Mouse (Mus musculus): ENCODE measurements around the gene Mlx. TPM values are rescaled to one million over a fixed set of nuclear protein-coding genes. Genes with fewer than 3 reads are reported as not detected.

Mlx gene
- total RNA-seq (2021): 10 to 100 TPM; 47.1 to 53.0 TPM

- intact Hi-C loops (cut with DNase I): loop anchor here (2.0 kb wide), 1 partner anchor 32 kb away; the partner anchor contains the start of genes Retreg3 and Tubg1
- peak; percentile 93 to 97 for DNase-seq (ENCODE audit: low spot score in 2 of 2)
These were observed at the start of gene Mlx for GRCm38 (mm10) chr11:101086756-101087681. Mlx (plus strand) TSS chr11:101087277.

DNA sequence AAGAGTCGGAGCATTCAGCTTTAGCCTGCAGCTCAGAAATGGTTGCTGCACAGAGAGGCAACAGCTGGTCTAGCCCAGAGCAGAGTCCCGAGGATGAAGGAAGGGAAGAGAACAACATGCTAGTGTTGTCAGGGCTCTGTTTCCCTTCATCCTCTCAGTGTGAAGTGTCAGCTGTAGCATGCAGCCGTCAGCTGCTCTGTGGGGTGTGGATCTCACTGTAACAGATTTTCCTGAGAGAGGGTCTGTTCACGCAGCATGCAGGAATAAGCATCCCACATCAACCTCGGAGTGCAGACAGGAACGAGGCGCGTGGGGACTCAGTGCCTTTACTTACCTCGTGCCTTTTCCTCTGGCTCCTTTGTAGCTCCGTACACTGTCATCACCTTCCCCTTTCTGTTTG is 49.3 kb upstream of the Mlx start:
- DNase-seq (ENCODE audit: low spot score in 2 of 2): no peak
- intact Hi-C loops (cut with DNase I): no loop called here

- intact Hi-C loops (cut with DNase I): loop anchor here (5.0 kb wide), 1 partner anchor 34 kb away; no protein-coding TSS in a partner anchor
- no peak for DNase-seq (ENCODE audit: low spot score in 2 of 2)
These were observed 41.3 kb upstream of the Mlx start for GRCm38 (mm10) chr11:101045826-101046225.

DNA sequence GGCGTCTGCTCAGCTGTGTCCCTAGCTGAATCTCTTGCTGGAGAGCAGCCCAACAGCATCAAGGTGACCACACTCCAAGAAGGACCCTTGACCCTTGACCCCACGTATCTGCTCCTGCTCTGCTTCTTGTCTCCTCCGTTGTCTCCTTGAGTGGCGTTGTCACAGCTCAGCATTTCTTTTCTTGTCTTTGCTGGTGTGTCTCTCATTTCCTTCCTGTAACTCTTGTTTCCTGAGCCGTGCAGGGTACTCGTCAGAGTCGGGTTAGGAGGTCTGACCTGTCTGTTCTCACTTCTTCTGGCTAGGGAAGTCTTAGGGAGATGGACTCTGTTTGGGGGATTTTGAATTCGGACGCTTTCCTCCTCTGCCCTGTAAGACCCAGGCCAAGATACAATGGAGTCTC is 40.6 kb upstream of the Mlx start:
- intact Hi-C loops (cut with DNase I): loop anchor here (5.0 kb wide), 1 partner anchor 34 kb away; no protein-coding TSS in a partner anchor
- DNase-seq (ENCODE audit: low spot score in 2 of 2): no peak

GRCm38 (mm10) chr11:101047502-101047901 is 39.6 kb upstream of the Mlx start:
- intact Hi-C loops (cut with DNase I): loop anchor here (5.0 kb wide), 1 partner anchor 35 kb away; no protein-coding TSS in a partner anchor
- DNase-seq (ENCODE audit: low spot score in 2 of 2): no peak

DNA sequence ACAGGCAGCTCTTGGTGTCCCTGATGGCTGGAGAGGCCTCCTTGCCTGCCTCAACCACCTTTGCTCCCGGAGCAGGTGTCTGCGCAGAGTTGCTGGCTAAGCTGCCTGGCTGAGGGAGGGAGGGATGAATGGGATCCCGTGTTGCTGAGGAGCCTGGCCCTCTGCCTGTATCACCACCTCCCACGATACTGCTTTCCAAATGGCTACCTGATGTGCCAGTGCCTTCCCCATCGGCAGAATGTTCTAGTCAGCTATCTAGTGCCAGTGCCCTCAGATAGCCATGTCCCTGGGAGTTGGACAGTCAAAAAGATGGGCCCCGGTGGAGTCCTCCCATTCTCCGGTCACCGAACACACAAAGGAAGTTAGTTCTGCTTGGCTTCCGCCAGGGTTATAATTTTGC is 36.7 kb upstream of the Mlx start:
- DNase-seq (ENCODE audit: low spot score in 2 of 2): peak in 1 of 2 experiments; percentile 68
- intact Hi-C loops (cut with DNase I): no loop called here

DNA sequence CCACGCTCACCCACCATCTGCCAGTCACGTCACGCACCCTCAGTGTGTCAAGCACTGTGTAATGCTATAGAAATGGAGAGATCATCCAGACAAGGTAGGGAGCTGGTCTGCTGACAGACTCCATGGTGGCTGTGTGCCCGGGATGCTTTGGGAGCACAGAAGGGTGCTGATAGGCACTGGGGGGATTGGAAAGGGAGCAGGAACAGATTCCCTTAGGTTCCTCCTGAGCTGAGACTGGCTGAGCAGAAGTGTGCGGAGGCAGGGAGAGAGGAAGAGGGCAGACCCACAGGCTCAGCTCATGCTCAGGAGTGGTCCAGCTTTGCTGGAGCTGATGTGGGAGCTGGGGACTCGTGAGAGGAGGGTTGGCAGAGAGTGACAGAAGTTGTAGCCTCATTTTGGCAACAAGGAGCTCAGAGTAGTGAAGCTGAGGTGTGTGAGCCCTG is 36.0 kb upstream of the Mlx start:
- peak in 1 of 2 experiments; percentile 78 for DNase-seq (ENCODE audit: low spot score in 2 of 2)
- intact Hi-C loops (cut with DNase I): loop anchor here (1.0 kb wide), 1 partner anchor 9 kb away; no protein-coding TSS in a partner anchor

GRCm38 (mm10) chr11:101051617-101052016 is 35.5 kb upstream of the Mlx start:
- intact Hi-C loops (cut with DNase I): loop anchor here (1.0 kb wide), 1 partner anchor 9 kb away; no protein-coding TSS in a partner anchor
- DNase-seq (ENCODE audit: low spot score in 2 of 2): no peak

GRCm38 (mm10) chr11:101052751-101053473 is 34.2 kb upstream of the Mlx start:
- peak in 1 of 2 experiments; percentile 62 for DNase-seq (ENCODE audit: low spot score in 2 of 2)
- intact Hi-C loops (cut with DNase I): no loop called here

DNA sequence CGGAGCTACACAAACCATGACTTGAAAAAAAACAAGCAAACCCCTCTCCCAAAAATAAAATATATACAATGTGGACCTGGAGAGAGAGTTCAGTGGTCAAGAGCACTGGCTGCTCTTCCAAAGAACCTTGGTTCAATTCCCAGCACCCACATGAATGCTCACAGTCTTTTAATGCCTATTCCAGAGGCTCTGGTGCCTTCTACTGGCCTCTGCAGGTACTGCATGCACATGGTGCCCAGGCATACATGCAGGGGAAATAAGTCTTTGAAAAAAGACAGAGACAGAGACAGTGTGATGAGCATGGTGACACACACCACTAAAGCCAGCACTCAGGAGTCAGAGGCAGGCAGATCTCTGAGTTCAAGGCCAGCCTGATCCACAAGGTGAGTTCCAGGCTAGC is 33.1 kb upstream of the Mlx start:
- no peak for DNase-seq (ENCODE audit: low spot score in 2 of 2)
- intact Hi-C loops (cut with DNase I): no loop called here

DNA sequence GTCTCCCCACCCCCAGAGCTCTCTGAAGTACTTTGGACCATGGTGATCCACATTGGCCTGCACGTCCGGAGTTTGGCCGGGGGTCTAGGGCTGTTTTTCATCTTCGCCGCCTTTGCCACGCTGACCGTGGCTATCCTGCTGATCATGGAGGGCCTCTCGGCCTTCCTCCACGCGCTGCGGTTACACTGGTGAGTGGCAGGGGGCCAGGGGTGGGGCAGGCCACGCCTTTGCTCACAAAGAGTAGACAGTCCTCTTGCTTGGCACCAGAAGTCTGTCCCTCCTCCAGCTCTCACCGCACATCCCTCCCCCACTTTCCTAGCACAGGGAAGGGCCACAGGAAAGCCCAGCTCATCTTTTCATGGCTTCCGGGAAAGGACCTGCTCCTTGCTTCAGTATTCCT is 31.7 kb upstream of the Mlx start:
- no peak for DNase-seq (ENCODE audit: low spot score in 2 of 2)
- intact Hi-C loops (cut with DNase I): no loop called here

GRCm38 (mm10) chr11:101056885-101057284 is 30.2 kb upstream of the Mlx start:
- DNase-seq (ENCODE audit: low spot score in 2 of 2): peak in 1 of 2 experiments; percentile 47
- intact Hi-C loops (cut with DNase I): no loop called here

- peak; percentile 82 to 85 for DNase-seq (ENCODE audit: low spot score in 2 of 2)
- intact Hi-C loops (cut with DNase I): loop anchor here (2.0 kb wide), 1 partner anchor 75 kb away; no protein-coding TSS in a partner anchor
These were observed 29.2 kb upstream of the Mlx start for GRCm38 (mm10) chr11:101057860-101058259.

DNA sequence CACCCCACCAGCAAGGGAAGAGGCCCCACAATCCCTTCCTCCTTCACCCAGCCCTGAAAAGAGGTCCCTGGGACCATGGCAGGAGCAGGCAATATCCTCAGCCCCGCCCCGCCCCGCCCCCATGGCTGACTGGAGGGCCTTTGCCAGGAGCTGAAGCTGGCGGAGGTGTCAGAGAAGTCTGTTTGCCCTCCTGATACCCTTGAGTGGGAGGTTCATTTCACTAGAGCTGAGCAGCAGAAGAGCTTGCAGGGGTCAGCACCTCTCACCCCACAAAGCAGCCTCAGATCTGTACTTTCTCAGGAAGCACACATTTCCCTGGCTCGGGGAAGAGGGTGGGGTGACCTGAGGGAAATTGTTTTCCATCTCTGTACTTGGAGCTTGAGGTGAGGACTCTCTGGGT is 28.4 kb upstream of the Mlx start:
- intact Hi-C loops (cut with DNase I): loop anchor here (2.0 kb wide), 1 partner anchor 76 kb away; no protein-coding TSS in a partner anchor
- DNase-seq (ENCODE audit: low spot score in 2 of 2): no peak

- intact Hi-C loops (cut with DNase I): loop anchor here (2.0 kb wide), 1 partner anchor 77 kb away; no protein-coding TSS in a partner anchor
- no peak for DNase-seq (ENCODE audit: low spot score in 2 of 2)
These were observed 27.6 kb upstream of the Mlx start for GRCm38 (mm10) chr11:101059473-101059872.

DNA sequence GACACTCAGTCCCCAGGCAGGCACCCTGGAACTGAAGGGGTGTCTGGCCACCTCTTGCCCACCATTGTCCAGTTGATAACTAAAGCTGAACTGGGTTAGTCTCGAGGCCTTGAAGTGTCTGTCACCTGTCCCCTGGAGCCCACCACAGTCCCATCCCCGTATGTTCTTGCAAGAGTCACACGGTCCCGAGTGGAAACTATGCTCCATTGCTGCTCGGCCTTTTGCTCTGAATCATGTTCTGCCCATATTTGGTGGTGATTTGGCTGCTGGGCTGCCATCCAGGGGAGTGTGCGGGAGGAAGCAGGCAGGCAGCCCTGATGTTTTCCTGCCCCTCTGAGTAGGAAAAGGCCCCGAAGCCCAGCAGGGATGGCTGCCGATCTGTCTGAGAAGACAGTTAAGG is 27.0 kb upstream of the Mlx start:
- DNase-seq (ENCODE audit: low spot score in 2 of 2): peak in 1 of 2 experiments; percentile 79
- intact Hi-C loops (cut with DNase I): loop anchor here (1.0 kb wide), 1 partner anchor 9 kb away; no protein-coding TSS in a partner anchor

DNA sequence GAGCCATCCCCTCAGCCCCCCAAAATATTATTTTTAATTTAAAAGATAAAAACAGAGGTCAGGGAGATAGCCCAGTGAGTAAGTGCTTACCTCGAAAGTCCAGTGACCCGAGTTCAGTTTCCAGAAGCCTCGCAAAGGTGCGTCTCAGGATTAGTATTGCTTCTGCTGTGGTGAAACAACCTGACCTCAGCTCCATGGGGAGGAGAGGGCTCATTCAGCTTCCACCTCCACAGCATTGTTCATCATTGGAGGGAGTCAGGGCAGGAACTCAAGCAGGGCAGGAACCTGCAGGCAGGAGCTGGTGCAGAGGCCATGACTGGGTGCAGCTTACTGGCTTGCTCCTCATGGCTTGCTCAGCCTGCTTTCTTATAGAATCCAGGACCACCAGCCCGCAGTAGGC is 26.0 kb upstream of the Mlx start:
- DNase-seq (ENCODE audit: low spot score in 2 of 2): no peak
- intact Hi-C loops (cut with DNase I): no loop called here

DNA sequence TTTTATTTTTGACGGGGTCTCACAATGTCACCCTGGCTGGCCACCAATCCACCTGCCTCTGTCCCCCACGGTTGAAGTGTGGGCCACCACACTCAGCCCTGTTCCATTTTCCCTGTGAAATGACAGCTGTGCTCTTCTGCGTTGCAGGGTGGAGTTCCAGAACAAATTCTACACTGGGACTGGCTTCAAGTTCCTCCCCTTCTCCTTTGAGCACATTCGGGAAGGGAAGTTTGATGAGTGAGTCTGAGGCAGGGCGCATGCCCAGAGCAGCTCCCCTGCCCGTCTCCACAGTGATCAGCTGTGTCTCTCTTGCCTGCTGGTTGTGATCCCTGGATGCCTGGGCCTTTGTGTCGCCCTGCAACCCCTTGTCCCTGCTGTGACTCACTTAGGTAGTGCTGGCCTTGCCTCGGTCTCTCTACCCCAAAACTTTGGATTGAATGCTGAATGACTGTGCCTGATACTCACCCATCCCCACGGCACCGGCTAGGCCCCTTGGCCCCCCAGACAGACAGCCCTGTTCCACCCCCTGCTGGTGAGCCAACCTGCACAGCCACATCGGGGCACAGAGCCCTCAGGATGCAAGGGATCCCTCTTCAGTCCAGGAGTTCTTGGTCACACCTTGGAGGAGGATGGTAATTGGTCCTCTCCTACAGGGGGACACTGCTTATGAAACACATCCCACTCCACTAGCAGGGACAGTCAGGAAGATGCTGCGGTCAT is 24.8 kb upstream of the Mlx start:
- peak in 1 of 2 experiments; percentile 72 for DNase-seq (ENCODE audit: low spot score in 2 of 2)
- intact Hi-C loops (cut with DNase I): no loop called here

DNA sequence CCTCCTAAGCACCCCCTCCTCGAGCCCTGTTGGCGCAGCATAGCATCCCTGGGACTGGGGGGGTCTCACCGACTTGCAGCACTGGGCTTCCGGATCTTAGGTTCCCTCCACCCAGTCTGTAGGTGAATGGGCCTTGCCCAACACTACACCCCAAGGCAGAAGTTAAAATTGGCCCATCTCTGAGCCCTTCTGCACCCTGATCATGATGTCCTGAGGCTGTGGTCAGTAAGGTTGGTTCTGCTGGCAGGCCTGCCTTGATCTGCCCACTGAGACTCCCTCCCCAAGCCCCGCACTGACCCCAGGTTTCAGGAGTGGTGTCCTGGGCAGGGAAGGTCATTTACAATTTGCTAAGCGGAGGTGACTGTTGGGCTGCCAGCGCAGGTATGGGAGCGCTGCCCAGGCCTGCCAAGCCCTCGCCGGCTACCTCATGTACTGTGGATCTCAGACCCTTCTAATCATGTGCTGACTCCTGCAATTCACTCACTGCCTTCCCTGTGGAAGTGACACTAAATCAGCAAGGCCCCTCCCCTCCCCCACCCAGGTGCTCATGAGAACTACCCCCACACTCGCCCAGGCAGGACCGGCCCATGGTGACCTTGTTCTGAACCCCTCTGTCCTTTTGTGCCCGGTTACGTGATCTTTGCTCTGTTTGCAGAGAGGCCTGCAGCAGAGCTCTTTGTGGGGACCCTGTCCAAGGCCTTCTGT is 24.0 kb upstream of the Mlx start:
- DNase-seq (ENCODE audit: low spot score in 2 of 2): no peak
- intact Hi-C loops (cut with DNase I): no loop called here

Measured in left cerebral cortex, postnatal 25 days (tissue).